Mouse (Mus musculus) kidney, adult 2 months (tissue): ENCODE measurements around the gene Yaf2.

Experiments
- CTCF ChIP-seq: fragments of 200-500 bp; conservative IDR thresholded peaks from 2 replicates; pipeline ENCODE4 v1.5.1; 2011; ENCODE audit warnings: low read depth, mild to moderate bottlenecking, control low read depth, low read length, moderate library complexity, mixed read lengths; ENCODE audit not compliant: insufficient read depth, insufficient read length
- POLR2A ChIP-seq: fragments of 200-500 bp; IDR thresholded peaks from one replicate; pipeline ENCODE4 v1.6.1; 2011; ENCODE audit warnings: low read depth, low read length, control low read depth

DNA sequence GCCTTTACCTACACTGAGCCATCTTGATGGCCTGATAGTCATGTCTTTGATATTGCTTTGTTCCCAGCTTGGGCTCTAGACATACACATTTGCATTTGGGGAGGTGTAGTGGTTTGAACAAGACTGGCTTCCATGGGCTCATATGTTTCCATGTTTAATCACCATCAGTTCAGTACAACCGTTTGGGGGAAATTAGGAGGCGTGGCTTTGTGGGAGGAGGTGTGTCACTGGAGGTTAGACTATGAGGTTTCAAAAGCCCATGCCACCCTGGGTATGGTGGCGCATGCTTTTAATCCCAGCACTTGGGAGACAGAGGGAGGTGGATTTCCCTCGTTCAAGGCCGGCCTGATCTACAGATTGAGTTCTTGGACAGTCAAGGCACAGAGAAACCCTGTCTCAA is 39.0 kb upstream of the Yaf2 start:
- TF ChIP-seq POLR2A (no peak), CTCF (no peak)
